Mouse (Mus musculus) ovary, adult 18-20 months (tissue): ENCODE measurements around the gene Eif4h.

Source experiments
- DNase-seq: peaks from one replicate; pipeline ENCODE4 v3.0.0; 2022; ENCODE audit warnings: low spot score, mixed read lengths

Eif4h gene

GRCm38 (mm10) chr5:134639269-134639682 lies at the start of gene Eif4h:
Gene Eif4h, minus strand, starts transcription at chr5:134639490.
- DNase-seq = peak; percentile 93

GRCm38 (mm10) chr5:134688718-134689284 lies 49.5 kb upstream of the Eif4h start:
- peak; percentile 99 for DNase-seq

DNA sequence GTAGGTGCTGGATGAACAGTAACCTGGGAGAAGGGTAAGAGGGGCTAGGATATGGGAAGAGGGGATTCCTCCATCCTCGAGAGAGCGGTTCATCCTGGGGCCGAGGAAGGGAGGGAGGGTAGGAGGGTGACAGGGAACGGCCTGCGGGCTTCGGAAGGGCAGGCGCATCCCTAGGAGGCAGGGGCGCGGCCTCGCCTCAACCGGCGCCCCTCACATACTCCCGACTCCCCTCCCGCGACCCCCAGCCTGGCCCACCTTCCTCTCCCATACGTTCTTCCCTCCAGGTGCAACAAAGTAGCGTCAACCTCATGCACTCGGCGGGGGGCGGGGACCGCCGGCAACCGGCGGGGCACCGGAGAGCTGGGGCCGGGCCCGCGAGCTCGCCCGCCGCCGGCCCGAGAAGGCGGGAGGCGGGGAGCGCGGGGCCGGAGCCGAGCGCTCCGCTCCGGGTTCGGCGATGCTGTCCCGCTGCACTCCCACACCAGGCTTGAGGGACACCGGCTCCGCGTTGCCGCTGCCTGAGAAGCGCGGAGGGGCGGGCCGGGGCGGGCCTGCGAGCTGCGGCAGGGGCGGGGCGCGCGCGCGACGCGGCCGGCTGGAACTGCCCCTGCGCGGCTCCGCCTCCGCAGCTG lies 48.9 kb upstream of the Eif4h start, which contains the start of gene Limk1:
Limk1 (minus strand) TSS at position 513 of the 632 bp plus-strand sequence.
- DNase-seq = no peak

DNA sequence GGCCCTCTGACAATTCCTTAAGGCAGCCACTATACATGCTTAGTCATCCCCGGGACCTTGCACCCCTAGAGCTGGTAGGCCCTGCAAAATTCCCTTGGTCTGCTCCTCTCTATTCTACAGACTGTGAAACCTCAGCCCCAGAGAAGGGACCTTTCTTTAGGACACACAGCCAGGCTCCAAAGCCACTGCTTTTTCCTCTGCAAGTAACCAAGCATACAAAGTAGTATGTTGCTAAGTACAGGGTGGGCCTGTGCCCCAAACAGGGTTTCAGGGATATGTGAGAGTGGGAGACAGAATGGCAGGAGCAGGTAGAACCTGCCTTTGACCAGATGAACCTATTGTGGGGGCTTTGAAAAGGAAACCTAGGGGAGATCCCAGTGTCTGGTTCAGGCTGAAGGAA lies 47.9 kb upstream of the Eif4h start:
- DNase-seq = no peak

GRCm38 (mm10) chr5:134686541-134686940 lies 47.3 kb upstream of the Eif4h start:
- no peak for DNase-seq

DNA sequence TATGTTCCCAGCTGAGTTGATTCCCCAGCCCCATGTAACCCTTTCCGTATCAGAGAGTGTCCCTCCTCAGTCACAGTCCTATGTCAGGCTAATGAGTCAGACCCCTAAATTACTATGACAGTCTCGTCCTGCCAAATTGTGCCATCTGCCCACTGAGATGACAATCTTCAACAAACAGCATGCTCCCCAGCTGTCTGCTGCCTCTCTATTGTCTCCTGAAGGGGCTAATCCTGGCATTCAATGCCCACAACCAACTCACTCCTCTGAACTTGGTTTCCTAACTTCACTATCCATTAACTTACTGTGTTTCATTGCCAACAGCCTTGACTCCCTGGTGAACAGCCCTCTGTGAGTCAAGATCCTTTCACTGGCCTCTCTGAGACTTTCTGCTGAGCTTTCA lies 45.1 kb upstream of the Eif4h start:
- DNase-seq = no peak

DNA sequence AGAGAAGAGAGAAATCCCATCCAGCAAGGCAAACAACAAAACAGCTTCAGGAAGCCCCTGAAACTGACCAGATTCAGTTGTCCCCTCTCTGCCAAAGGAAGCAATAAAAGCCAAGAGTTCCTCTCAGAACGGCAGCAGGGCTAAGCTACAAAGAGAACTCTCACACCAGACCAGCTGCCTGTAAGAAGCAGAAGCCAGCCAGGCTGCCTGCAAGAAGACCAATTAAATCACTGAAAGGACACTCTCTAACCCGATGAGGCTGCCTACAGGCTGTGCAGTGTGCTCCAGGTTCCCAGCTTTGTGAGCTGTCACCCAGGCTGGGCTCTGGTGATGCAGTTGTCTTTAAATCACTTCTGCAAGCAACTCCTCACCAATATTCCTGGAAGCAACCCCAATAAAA lies 44.5 kb upstream of the Eif4h start:
- DNase-seq = no peak

- DNase-seq = no peak
Measured at GRCm38 (mm10) chr5:134680238-134680637, 40.9 kb upstream of the Eif4h start.

DNA sequence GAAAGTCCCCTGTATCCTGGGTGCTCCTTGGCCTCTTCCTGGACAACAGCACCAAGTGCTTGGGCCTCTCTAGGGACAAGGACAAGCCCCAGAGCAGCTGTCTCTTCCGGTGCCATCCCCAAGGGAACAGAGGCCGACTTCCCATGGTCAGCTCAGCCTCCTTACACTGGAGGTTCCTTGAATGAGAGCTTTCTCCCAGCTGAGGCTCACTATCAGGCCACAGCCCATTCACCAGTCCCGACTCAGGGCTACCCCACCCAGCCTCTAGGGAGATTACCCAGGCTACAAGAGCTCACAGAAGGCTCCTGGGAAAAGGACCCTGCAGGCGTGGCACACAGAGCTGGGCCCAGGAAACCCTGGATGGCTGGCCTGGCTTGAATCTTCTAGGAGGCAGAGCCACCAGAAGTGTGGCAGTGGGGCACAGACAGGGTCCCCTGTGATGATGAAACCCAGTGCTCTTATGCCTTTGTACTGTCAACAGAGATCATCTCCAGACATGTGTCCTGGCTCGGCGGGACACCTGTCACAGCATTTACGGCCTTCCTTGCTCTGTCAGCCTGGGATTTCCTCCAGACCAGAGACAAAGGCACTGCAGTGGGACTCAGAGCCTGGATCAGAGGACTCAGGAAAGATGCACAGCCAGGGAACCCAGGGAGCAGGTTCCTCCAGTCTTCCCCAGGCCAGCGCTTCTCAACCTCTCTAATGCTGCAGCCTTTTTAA lies 39.7 kb upstream of the Eif4h start:
- no peak for DNase-seq

DNA sequence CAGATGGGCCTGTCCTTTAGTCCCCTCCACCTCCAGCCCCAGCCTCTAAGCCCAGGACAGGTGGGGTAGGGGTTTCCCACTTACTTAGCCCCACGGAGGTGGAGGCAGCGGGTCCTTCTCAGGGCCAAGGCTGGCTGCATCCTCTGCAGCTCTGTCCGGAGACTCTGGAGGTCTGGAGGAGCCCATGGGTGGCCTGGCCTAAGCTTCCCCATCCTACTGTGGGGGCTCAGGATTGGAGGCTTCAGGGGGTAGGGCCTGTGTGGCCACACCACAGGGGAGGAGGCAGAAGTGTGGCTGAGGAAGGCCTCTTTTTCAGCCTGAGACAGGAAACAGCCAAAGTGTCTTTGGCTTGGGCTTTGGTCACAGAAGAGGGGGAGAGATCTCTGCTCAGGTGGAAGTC lies 38.7 kb upstream of the Eif4h start:
- no peak for DNase-seq

- DNase-seq = no peak
Measured at GRCm38 (mm10) chr5:134677491-134677890, 38.2 kb upstream of the Eif4h start.

DNA sequence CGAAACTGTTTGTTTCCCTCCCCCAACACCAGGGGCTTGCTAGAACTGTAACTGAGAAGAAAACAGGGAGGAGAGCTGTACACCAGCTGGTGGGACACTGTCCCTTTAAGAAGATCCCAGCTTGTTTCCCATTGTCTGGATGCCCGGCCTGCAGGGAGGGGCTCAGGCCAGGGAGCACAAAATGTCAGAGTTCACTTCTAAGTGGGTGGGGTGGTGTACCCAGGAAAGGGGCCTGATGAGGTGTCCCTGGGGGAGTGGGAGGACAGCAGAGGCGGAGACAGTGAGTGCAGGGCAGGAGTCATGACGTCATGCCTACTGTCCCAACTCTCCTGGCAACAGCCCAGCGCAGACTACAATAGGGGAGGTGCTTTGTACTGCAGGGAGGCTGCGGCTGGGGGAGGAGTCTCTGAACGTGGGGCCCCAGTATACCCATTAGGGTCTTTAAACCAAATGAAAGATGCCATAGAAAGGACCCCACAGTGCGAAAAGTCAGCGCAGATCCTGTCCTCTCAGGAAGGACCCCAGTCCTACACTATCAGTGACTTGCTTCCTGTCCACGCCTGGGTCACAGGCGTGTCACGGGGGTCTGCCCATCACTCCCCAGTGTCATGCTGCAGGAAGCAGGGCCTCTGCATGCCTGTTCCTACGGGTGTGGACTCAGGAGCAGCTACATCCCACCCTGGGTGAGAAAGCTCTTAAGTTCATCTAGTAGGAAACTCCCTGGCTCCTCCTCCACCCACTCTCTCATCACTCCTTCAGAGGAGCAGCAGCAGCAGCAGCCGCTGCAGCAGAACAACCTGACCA lies 36.9 kb upstream of the Eif4h start:
- peak; percentile 74 for DNase-seq

GRCm38 (mm10) chr5:134674977-134675376 lies 35.7 kb upstream of the Eif4h start:
- no peak for DNase-seq

DNA sequence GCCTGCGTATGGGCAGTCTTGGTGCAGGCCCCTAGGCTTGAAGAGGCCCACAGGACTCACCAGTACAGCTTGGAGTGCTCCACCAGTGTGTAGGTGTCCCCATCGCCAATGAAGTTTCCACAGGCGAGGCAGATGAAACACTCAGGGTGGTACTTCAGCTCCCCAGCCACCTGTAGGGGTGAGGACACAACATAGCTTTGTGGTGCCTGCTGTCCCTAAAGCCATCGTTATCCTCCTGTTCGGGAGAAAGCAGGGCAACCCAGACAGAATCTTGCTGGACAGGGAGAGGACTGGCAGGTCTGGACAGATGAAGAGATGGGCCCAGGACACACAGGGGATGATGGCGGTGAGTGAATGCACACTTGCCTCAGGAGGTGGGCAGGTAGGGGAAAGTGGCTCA lies 33.3 kb upstream of the Eif4h start:
- DNase-seq = no peak

DNA sequence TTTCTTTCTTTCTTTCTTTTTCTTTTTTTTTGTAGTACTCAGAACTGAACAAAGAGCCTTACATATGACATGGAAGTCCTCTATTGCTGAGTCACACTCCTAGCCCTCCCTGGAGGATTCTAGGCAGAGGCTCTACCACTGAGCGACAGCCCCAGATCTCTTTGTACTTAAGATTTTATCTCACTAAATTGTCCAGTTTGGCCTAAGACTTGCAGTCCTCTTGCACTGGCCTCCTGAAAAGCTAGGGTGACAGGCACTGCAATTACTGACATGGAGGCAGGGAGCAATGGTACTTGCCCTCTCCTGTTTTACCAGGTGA lies 32.9 kb upstream of the Eif4h start:
- DNase-seq = no peak

DNA sequence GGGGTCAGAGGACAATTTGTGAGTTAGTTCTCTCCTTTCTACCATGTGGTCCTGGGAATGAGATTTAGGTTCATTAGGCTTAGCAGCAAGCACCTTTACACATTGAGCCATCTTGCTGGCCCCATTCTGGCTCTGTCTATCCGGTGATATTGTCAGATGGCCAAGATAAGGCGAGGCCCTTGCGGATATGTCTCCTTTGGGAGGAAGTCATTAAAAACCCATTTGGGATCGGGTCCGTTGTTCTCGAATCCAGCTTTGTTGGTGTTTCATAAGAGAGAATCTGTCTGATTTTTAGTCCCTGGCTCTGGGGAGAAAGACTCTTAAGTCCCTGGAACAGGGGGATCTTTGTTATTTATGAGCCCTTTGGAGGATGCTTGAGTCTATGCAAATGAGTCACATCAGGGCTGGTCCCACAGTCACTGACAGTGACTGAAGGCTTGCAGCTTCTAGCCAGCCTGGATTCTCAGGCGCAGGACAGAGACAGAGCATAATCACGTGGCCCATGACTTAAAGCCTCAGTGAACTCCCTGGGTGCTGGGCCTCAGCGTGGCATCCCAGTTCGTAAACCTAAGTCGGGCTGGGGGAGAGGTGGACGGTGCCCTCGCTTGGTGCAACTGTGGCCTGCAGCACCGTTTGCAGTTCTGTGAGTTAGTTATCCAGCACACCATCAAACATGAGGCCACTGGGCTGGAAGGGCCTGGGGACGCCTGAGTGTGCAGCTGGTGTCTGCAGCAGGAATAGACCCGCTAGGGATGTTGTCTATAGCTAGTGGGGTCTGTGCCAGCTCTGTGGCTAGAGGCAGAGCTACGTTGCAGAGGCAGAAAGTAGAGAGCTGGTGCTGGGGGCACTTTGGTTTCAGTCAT lies 32.3 kb upstream of the Eif4h start:
- no peak for DNase-seq

GRCm38 (mm10) chr5:134669001-134669708 lies 29.9 kb upstream of the Eif4h start:
- DNase-seq = no peak

GRCm38 (mm10) chr5:134668495-134668894 lies 29.2 kb upstream of the Eif4h start:
- DNase-seq = no peak

- DNase-seq = no peak
Measured at GRCm38 (mm10) chr5:134656708-134657107, 17.4 kb upstream of the Eif4h start.

- no peak for DNase-seq
Measured at GRCm38 (mm10) chr5:134652015-134652414, 12.7 kb upstream of the Eif4h start.

DNA sequence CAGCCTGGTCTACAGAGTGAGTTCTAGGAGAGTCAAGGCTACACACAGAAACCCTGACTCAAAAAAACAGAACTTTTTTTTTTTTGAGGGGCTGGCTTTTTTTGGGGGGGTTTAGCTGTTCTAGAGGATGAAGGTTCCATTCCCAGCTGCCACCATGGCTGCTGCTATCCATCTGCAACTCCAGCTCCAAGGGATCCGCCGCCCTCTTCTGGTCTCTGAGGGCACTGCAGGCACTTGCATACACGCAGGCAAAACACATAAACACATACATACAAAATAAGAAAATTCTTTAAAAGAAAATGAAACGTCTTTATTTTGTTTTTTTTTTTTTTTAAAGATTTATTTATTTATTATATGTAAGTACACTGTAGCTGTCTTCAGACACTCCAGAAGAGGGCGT lies 11.6 kb upstream of the Eif4h start:
- no peak for DNase-seq
